Mouse (Mus musculus) liver, adult 2 months (tissue): Measurements from ENCODE around the gene Olfr453.

Experiments
- CTCF ChIP-seq: fragments of 200-500 bp; IDR thresholded peaks from 2 replicates; pipeline ENCODE4 v1.5.1; 2011; ENCODE audit warnings: low read depth, low read length, control low read depth
- POLR2A ChIP-seq: fragments of 200-500 bp; IDR thresholded peaks from 2 replicates; pipeline ENCODE4 v1.6.1; 2011; ENCODE audit warnings: low read length, control low read depth; ENCODE audit not compliant: insufficient read depth; ENCODE audit errors: extremely low read depth

GRCm38 (mm10) chr6:42714668-42715067, 24.5 kb upstream of the Olfr453 start:
- TF ChIP-seq POLR2A: no peak
- no peak for TF ChIP-seq CTCF
